ENCODE assay signal across 8 mouse cellular contexts in the genomic region with DNA sequence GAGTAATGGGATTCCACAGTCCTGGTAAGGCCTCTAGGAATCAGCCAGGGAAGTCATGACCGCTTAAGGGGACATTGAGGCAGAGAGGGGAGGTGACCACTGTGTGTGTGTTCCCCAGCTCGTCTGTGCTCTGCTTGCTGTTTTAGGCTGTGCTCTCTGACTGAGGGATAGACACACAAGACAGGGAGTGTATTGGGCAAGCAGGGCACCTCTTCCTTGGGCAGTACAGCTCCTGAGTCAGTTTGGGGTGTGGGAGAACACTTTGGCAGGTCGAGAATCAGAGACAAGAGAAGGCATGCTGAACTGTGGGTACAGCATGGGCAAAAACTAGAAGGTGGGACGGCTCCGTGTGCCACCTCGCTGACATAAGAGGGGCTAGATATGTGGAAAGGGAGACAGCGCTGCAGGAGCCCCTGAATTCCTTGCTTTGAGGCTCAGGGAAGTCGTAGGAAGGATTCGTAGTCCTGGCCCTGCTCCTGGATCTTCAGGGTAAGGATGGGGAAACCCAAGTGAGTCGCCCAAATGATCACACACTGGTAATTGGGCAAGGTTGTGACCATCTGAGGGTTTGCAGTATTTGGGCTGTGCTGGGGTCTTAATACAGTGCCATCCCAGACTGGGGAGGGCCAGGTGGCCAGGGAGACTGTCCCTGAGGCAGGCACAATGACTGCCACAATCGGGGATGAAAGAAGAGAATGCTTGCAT. TPM values are rescaled to one million over a fixed set of nuclear protein-coding genes. Genes with fewer than 3 reads are reported as not detected.
DNase-seq lines count a peak whose midpoint lies in the region; ATAC-seq and TF ChIP-seq lines count a peak whose summit lies in the region.

No protein-coding gene starts in this region.

- H3K27me3 ChIP-seq in CH12.LX (replicated peaks), result peaks cover 4% of the 10 kb centered on the region
- H3K27me3 ChIP-seq in heart, embryonic 13.5 days (replicated peaks), result peaks cover 16% of the 10 kb centered on the region
- H3K27me3 ChIP-seq in liver, embryonic 16.5 days (ENCODE audit: control insufficient read depth, insufficient read depth, low read depth, low read length), result peaks cover 5% of the 10 kb centered on the region; the same call in 1 of the 2 replicates

- no peak for TF ChIP-seq CTCF in CH12.LX (conservative IDR thresholded peaks at IDR 0.05 in 1 of 2, IDR thresholded peaks at IDR 0.05 in 1 of 2; ENCODE audit: low read depth in 2 of 2, low read length in 2 of 2)

- peak overlapping the region; percentile 52 for H3K4me2 ChIP-seq in CH12.LX (ENCODE audit: insufficient read depth, low read depth, poor library complexity, severe bottlenecking)
- H3K4me2 ChIP-seq in heart, embryonic 13.5 days, result peak overlapping the region; percentile 92
- peak overlapping the region; percentile 91 for H3K4me2 ChIP-seq in liver, embryonic 16.5 days (ENCODE audit: low read depth, low read length)

- no peak for ATAC-seq in heart, embryonic 13.5 days (ENCODE audit: extremely low read depth, insufficient number of reproducible peaks, low FRiP score, low TSS enrichment)
- no peak for ATAC-seq in liver, embryonic 16.5 days (ENCODE audit: low read depth)

- TF ChIP-seq RAD21 in CH12.LX (IDR thresholded peaks at IDR 0.05; ENCODE audit: low read depth, low read length), result no peak

- peak overlapping the region; percentile 79 for H3K9ac ChIP-seq in CH12.LX (ENCODE audit: insufficient read depth, low read depth)
- H3K9ac ChIP-seq in heart, embryonic 13.5 days, result peak overlapping the region; percentile 84
- H3K9ac ChIP-seq in liver, embryonic 16.5 days (ENCODE audit: low read depth, low read length), result peak overlapping the region; percentile 79

- dilution Hi-C loops in CH12.LX (cut with MboI; ENCODE audit: extremely low pct_ligation_motif_present, extremely low pct_unique_long_range_greater_than_20kb, low sequenced_read_pairs), result no loop called here

- in situ Hi-C loops in CH12.LX (cut with MboI; ENCODE audit: low pct_ligation_motif_present, low pct_unique_long_range_greater_than_20kb, low sequenced_read_pairs), result loop anchor here (5.0 kb wide), 2 partner anchors 36 to 66 kb away; no protein-coding TSS in a partner anchor

- H3K4me3 ChIP-seq in CH12.LX (replicated peaks in 1 of 3; ENCODE audit: low read depth in 2 of 3, low read length in 2 of 3, poor library complexity in 1 of 3), result peak overlapping the region; percentile 80 to 83 (median 81)
- H3K4me3 ChIP-seq in heart, embryonic 13.5 days, result peak overlapping the region; percentile 70
- peak overlapping the region; percentile 68 for H3K4me3 ChIP-seq in liver, embryonic 16.5 days (ENCODE audit: low read depth, low read length)

- H3K36me3 ChIP-seq in CH12.LX (replicated peaks in 1 of 2; ENCODE audit: control insufficient read depth in 1 of 2, insufficient read depth in 1 of 2, low read length in 1 of 2), result peaks cover 0 to 19% of the 10 kb centered on the region in 2 experiments
- H3K36me3 ChIP-seq in heart, embryonic 13.5 days, result no peaks in the 10 kb centered on the region
- H3K36me3 ChIP-seq in liver, embryonic 16.5 days (ENCODE audit: control insufficient read depth, insufficient read depth), result no peaks in the 10 kb centered on the region

- no peak overlapping the region for H3K27ac ChIP-seq in CH12.LX (ENCODE audit: insufficient read depth, low read depth)
- H3K27ac ChIP-seq in heart, embryonic 13.5 days (replicated peaks), result no peak overlapping the region
- H3K27ac ChIP-seq in liver, embryonic 16.5 days (ENCODE audit: low read length), result no peak overlapping the region

- H3K4me1 ChIP-seq in CH12.LX (ENCODE audit: control insufficient read depth in 1 of 2, insufficient read depth in 2 of 2), result peaks cover 43 to 67% of the 10 kb centered on the region in 2 experiments
- peaks cover 46% of the 10 kb centered on the region for H3K4me1 ChIP-seq in heart, embryonic 13.5 days
- peaks cover 45% of the 10 kb centered on the region for H3K4me1 ChIP-seq in liver, embryonic 16.5 days (ENCODE audit: control insufficient read depth, low read depth, low read length)

- no peaks in the 10 kb centered on the region for H3K9me3 ChIP-seq in CH12.LX (replicated peaks; ENCODE audit: low read length)
- no peaks in the 10 kb centered on the region for H3K9me3 ChIP-seq in heart, embryonic 13.5 days
- H3K9me3 ChIP-seq in liver, embryonic 16.5 days (replicated peaks; ENCODE audit: control insufficient read depth, low read length), result no peaks in the 10 kb centered on the region

- TF ChIP-seq EP300 in CH12.LX (IDR thresholded peaks at IDR 0.05; ENCODE audit: low read length), result no peak

- peaks cover 16% of the 10 kb centered on the region for H3K79me2 ChIP-seq in CH12.LX (replicated peaks; ENCODE audit: control insufficient read depth, extremely low read depth, insufficient read depth, poor library complexity, severe bottlenecking)

- DNase-seq in gastrocnemius, postnatal 25 days, result peak; percentile 5
- DNase-seq in gastrocnemius, adult 8-10 months (ENCODE audit: low spot score in 2 of 2), result no peak
- no peak for DNase-seq in CH12.LX (ENCODE audit: extremely low read depth)
- no peak for DNase-seq in layer of hippocampus, postnatal 36 days
- no peak for DNase-seq in gastrocnemius, postnatal 4 days (ENCODE audit: low spot score in 2 of 2)
- DNase-seq in frontal cortex, postnatal 25 days (ENCODE audit: low spot score in 2 of 2), result no peak

- WGBS in heart, embryonic 13.5 days, result 74% methylated on average over 11 of the region's 11 CpGs
- 46% methylated on average over 11 of the region's 11 CpGs for WGBS in liver, embryonic 16.5 days (ENCODE audit: insufficient replicate concordance)

- TF ChIP-seq POLR2A in CH12.LX (IDR thresholded peaks at IDR 0.05; ENCODE audit: low read depth, low read length), result no peak

TF ChIP-seq in CH12.LX, 34 proteins besides CTCF, POLR2A, EP300 and RAD21:
- no peak for TF ChIP-seq SMC3 (IDR thresholded peaks at IDR 0.05; ENCODE audit: low read depth, low read length)
- no peak for TF ChIP-seq KAT2A (IDR thresholded peaks at IDR 0.05; ENCODE audit: insufficient replicate concordance, low read length)
- no peak for TF ChIP-seq GABPA (IDR thresholded peaks at IDR 0.05; ENCODE audit: insufficient replicate concordance, low read depth, low read length)
- no peak for TF ChIP-seq USF1 (IDR thresholded peaks at IDR 0.05; ENCODE audit: low read depth, low read length)
- no peak for TF ChIP-seq HCFC1 (IDR thresholded peaks at IDR 0.05; ENCODE audit: low read depth, low read length)
- TF ChIP-seq POLR2AphosphoS2 (IDR thresholded peaks at IDR 0.05; ENCODE audit: low read depth, low read length), result no peak
- TF ChIP-seq NRF1 (IDR thresholded peaks at IDR 0.05; ENCODE audit: low read depth, low read length), result no peak
- TF ChIP-seq ZNF384 (IDR thresholded peaks at IDR 0.05; ENCODE audit: low read depth, low read length), result no peak
- TF ChIP-seq JUND (conservative IDR thresholded peaks at IDR 0.05; ENCODE audit: low read depth, low read length), result no peak
- TF ChIP-seq SIN3A (IDR thresholded peaks at IDR 0.05; ENCODE audit: low read length), result no peak
- no peak for TF ChIP-seq E2F4 (IDR thresholded peaks at IDR 0.05; ENCODE audit: insufficient replicate concordance, low read depth, low read length)
- no peak for TF ChIP-seq ETS1 (conservative IDR thresholded peaks at IDR 0.05; ENCODE audit: low read depth, low read length)
- TF ChIP-seq CHD2 (IDR thresholded peaks at IDR 0.05; ENCODE audit: low read length), result no peak
- TF ChIP-seq IRF4 (IDR thresholded peaks at IDR 0.05; ENCODE audit: low read depth, low read length), result no peak
- no peak for TF ChIP-seq UBTF (IDR thresholded peaks at IDR 0.05; ENCODE audit: low read depth, low read length)

RNA-seq across cellular contexts. Expression of a gene that starts 1.1 kb away (rescaled TPM):
- total RNA-seq in gastrocnemius, postnatal 25 days (2021), result 1 to 10 TPM; 4.3 to 4.7 TPM
- total RNA-seq in gastrocnemius, adult 8-10 months (2022), result 1 to 10 TPM; 2.5 to 6.2 (median 3.5) TPM
- total RNA-seq in CH12.LX (2012; rRNA removed), result 15.8 and 18.2 TPM in 2 replicates
- 20.7 and 26.4 TPM in 2 replicates for total RNA-seq in CH12.LX (2014; rRNA removed)
- polyA plus RNA-seq in CH12.LX (2012; ENCODE audit: insufficient read length, low read depth), result 25.4 and 27.4 TPM in 2 replicates
- polyA plus RNA-seq in heart, embryonic 13.5 days (2015; fragmentation: Nextera tagmentation; extraction: Ambion mirVana), result 3.7 and 4.9 TPM in 2 replicates
- polyA plus RNA-seq in liver, embryonic 16.5 days (2015; fragmentation: Nextera tagmentation; extraction: Ambion mirVana), result 6.2 and 6.9 TPM in 2 replicates
- 1 to 10 TPM; 3.1 to 3.5 TPM for total RNA-seq in layer of hippocampus, postnatal 36 days (2021)
- total RNA-seq in gastrocnemius, postnatal 4 days (2021), result 10 to 100 TPM; 14.5 to 15.1 TPM

RNA-seq across cellular contexts. Expression of a gene that starts 50.2 kb away (rescaled TPM):
- total RNA-seq in gastrocnemius, postnatal 25 days (2021), result under 1 TPM; 0.15 to 0.27 TPM
- total RNA-seq in gastrocnemius, adult 8-10 months (2022), result not detected
- total RNA-seq in CH12.LX (2012; rRNA removed) (129 and 142 TPM in 2 replicates), CH12.LX (2014; rRNA removed) (95.5 and 103 TPM in 2 replicates)
- polyA plus RNA-seq in CH12.LX (2012; ENCODE audit: insufficient read length, low read depth), result 191 and 252 TPM in 2 replicates
- polyA plus RNA-seq in heart, embryonic 13.5 days (2015; fragmentation: Nextera tagmentation; extraction: Ambion mirVana), result 0.35 and 0.47 TPM in 2 replicates
- polyA plus RNA-seq in liver, embryonic 16.5 days (2015; fragmentation: Nextera tagmentation; extraction: Ambion mirVana), result 0.68 and 1.0 TPM in 2 replicates
- total RNA-seq in layer of hippocampus, postnatal 36 days (2021), result 1 to 10 TPM in 1 of 2 experiments, under 1 TPM in 1; 0.75 to 1.4 TPM
- 1 to 10 TPM; 1.0 to 1.7 TPM for total RNA-seq in gastrocnemius, postnatal 4 days (2021)

Comparison
In these comparisons a context has a peak if more than half of its experiments do, and no peak if none do; other contexts are left out.
1. RNA of a gene that starts 50.2 kb away (total RNA-seq): 95.5 to 142 TPM in CH12.LX; 1.0 to 1.7 TPM in gastrocnemius, postnatal 4 days, 0.75 to 1.4 TPM in layer of hippocampus, postnatal 36 days, 0.15 to 0.27 TPM in gastrocnemius, postnatal 25 days and not detected in gastrocnemius, adult 8-10 months; every median in the first group is over 10 times any median in the second.
2. Peak in every context shown above with its lines, with median percentiles within 50 percentile points of each other: H3K4me2 ChIP-seq, H3K4me3 ChIP-seq and H3K9ac ChIP-seq.